Mouse (Mus musculus) heart, adult 2 months (tissue): ENCODE results near the gene Rps6ka1. TPM values are rescaled to one million over a fixed set of nuclear protein-coding genes. Genes with fewer than 3 reads are reported as not detected.

Experiments
- DNase-seq, 2 experiments: peaks; one replicate each; pipeline ENCODE4 v3.0.0; 2021
- H3K27ac ChIP-seq: fragments of 200-600 bp; 2 replicates; pipeline ENCODE4 v1.8.1; 2022
- H3K27me3 ChIP-seq: fragments of 200-500 bp; 2 replicates; pipeline ENCODE4 v1.6.1; 2012; ENCODE audit warnings: mild to moderate bottlenecking, low read length, inconsistent platforms, mixed read lengths; ENCODE audit not compliant: control insufficient read depth, insufficient read depth
- H3K36me3 ChIP-seq: fragments of 200-500 bp; 2 replicates; pipeline ENCODE4 v1.6.1; 2012; ENCODE audit warnings: low read length, inconsistent platforms; ENCODE audit not compliant: control insufficient read depth, insufficient read depth
- H3K4me1 ChIP-seq: fragments of 200-500 bp; 2 replicates; pipeline ENCODE4 v1.6.1; 2011; ENCODE audit warnings: low read length; ENCODE audit not compliant: control insufficient read depth, insufficient read depth
- H3K4me3 ChIP-seq: fragments of 200-600 bp; 2 replicates; pipeline ENCODE4 v1.8.1; 2022
- H3K79me2 ChIP-seq: fragments of 200-500 bp; replicated peaks from 2 replicates; pipeline ENCODE4 v1.6.1; 2012; ENCODE audit warnings: mild to moderate bottlenecking, inconsistent platforms, low read length, moderate library complexity, mixed read lengths; ENCODE audit not compliant: control insufficient read depth, insufficient read depth
- H3K9ac ChIP-seq: fragments of 200-500 bp; 2 replicates; pipeline ENCODE4 v1.6.1; 2012; ENCODE audit warnings: low read depth, mild to moderate bottlenecking, control low read depth, inconsistent platforms, low read length, mixed read lengths
- CTCF ChIP-seq: fragments of 200-600 bp; IDR thresholded peaks from 2 replicates; pipeline ENCODE4 v1.8.1; 2022; ENCODE audit warnings: antibody characterized with exemption, mild to moderate bottlenecking, moderate library complexity
- EP300 ChIP-seq: fragments of 200-500 bp; IDR thresholded peaks from 2 replicates; pipeline ENCODE4 v1.6.1; 2011; ENCODE audit warnings: low read depth, low read length, control low read depth; ENCODE audit not compliant: insufficient read depth
- POLR2A ChIP-seq: fragments of 200-500 bp; IDR thresholded peaks from 2 replicates; pipeline ENCODE4 v1.6.1; 2011; ENCODE audit warnings: mild to moderate bottlenecking, low read depth, low read length, control low read depth; ENCODE audit not compliant: insufficient read depth
- WGBS: fragments of 180-500 bp; shearing (Covaris S2); methylation state at CpG from one replicate; pipeline ENCODE4 v1.1.7; 2018; 5-methylcytosine and 5-hydroxymethylcytosine counted together
- intact Hi-C: fragments of 180-260 bp; cut with DNase I; formaldehyde crosslinking; loops from one replicate; pipeline ENCODE4 v1.15.1; 2025
- polyA plus RNA-seq: library from polyadenylated mRNA; depleted of rRNA; stranded (reverse); fragments of >200 nt; gene quantifications from 2 replicates; pipeline ENCODE4 v1.2.3, GENCODE M21; 2012
- total RNA-seq, 2 experiments: library from RNA; stranded (reverse); gene quantifications; 2 replicates each; pipeline ENCODE4 v1.2.3; 2021

Rps6ka1 gene
- total and polyA plus RNA-seq, 3 experiments, result 4.4 to 7.1 (median 4.8) TPM

- no peak for DNase-seq
- Histone ChIP-seq H3K4me3 (no peak overlapping the region), H3K4me1 (no peaks in the 10 kb centered on the region), H3K27me3 (no peaks in the 10 kb centered on the region), H3K27ac (no peak overlapping the region), H3K79me2 (no peaks in the 10 kb centered on the region), H3K9ac (no peak overlapping the region), H3K36me3 (no peaks in the 10 kb centered on the region)
- TF ChIP-seq CTCF (no peak), POLR2A (no peak), EP300 (no peak)
- WGBS, result 82% methylated on average over 1 of the region's 1 CpGs
- intact Hi-C loops, result no loop called here
Observed at GRCm38 (mm10) chr4:133896984-133897383, 9.4 kb upstream of the Rps6ka1 start.

GRCm38 (mm10) chr4:133896002-133896401 lies 8.4 kb upstream of the Rps6ka1 start:
- no peaks in the 10 kb centered on the region for H3K36me3 ChIP-seq
- H3K4me1 ChIP-seq, result no peaks in the 10 kb centered on the region
- intact Hi-C loops, result no loop called here
- H3K9ac ChIP-seq, result no peak overlapping the region
- H3K27me3 ChIP-seq, result no peaks in the 10 kb centered on the region
- no peaks in the 10 kb centered on the region for H3K79me2 ChIP-seq
- WGBS, result 93% methylated on average over 3 of the region's 3 CpGs
- H3K27ac ChIP-seq, result no peak overlapping the region
- no peak for DNase-seq
- no peak overlapping the region for H3K4me3 ChIP-seq
- TF ChIP-seq EP300, result no peak
- TF ChIP-seq POLR2A, result no peak
- TF ChIP-seq CTCF, result no peak

- Histone ChIP-seq H3K9ac (peak overlapping the region; percentile 88), H3K36me3 (no peaks in the 10 kb centered on the region), H3K4me1 (peaks cover 5% of the 10 kb centered on the region), H3K79me2 (no peaks in the 10 kb centered on the region), H3K27ac (peak overlapping the region; percentile 76), H3K27me3 (no peaks in the 10 kb centered on the region), H3K4me3 (peak overlapping the region; percentile 76)
- WGBS, result 1% methylated on average over 32 of the region's 32 CpGs
- peak; percentile 53 to 60 for DNase-seq
- intact Hi-C loops, result loop anchor here (2.0 kb wide), 1 partner anchor 24 kb away; no protein-coding TSS in a partner anchor
- TF ChIP-seq CTCF (no peak), POLR2A (no peak), EP300 (no peak)
Observed at GRCm38 (mm10) chr4:133887249-133887648, 348 bp downstream of the Rps6ka1 start.

- Histone ChIP-seq H3K9ac (peak overlapping the region; percentile 34; the same call in 1 of the 2 replicates), H3K36me3 (no peaks in the 10 kb centered on the region), H3K27me3 (no peaks in the 10 kb centered on the region), H3K4me1 (peaks cover 5% of the 10 kb centered on the region), H3K79me2 (no peaks in the 10 kb centered on the region), H3K27ac (peak overlapping the region; percentile 48), H3K4me3 (no peak overlapping the region)
- intact Hi-C loops, result loop anchor here (2.0 kb wide), 1 partner anchor 25 kb away; no protein-coding TSS in a partner anchor
- WGBS, result 45% methylated on average over 10 of the region's 10 CpGs
- TF ChIP-seq POLR2A (0 out of 2 replicates have a peak, but pooled peaks have one; percentile 26), EP300 (0 out of 2 replicates have a peak, but pooled peaks have one; percentile 16), CTCF (no peak)
- no peak for DNase-seq
Observed at GRCm38 (mm10) chr4:133885991-133886501, 1.6 kb downstream of the Rps6ka1 start.

- H3K27ac ChIP-seq, result peak overlapping the region; percentile 48; the same call in 1 of the 2 replicates
- no peaks in the 10 kb centered on the region for H3K27me3 ChIP-seq
- H3K36me3 ChIP-seq, result no peaks in the 10 kb centered on the region
- TF ChIP-seq CTCF (no peak), POLR2A (no peak)
- DNase-seq, result no peak
- H3K4me3 ChIP-seq, result no peak overlapping the region
- 92% methylated on average over 4 of the region's 4 CpGs for WGBS
- no peaks in the 10 kb centered on the region for H3K79me2 ChIP-seq
- peaks cover 5% of the 10 kb centered on the region for H3K4me1 ChIP-seq
- intact Hi-C loops, result no loop called here
- H3K9ac ChIP-seq, result no peak overlapping the region
Observed at GRCm38 (mm10) chr4:133885331-133885730, 2.3 kb downstream of the Rps6ka1 start.

- WGBS, result 61% methylated on average over 3 of the region's 3 CpGs
- DNase-seq, result no peak
- H3K79me2 ChIP-seq, result no peaks in the 10 kb centered on the region
- intact Hi-C loops, result no loop called here
- H3K36me3 ChIP-seq, result no peaks in the 10 kb centered on the region
- TF ChIP-seq EP300, result no peak
- TF ChIP-seq POLR2A, result no peak
- TF ChIP-seq CTCF, result no peak
- H3K27ac ChIP-seq, result no peak overlapping the region
- H3K4me1 ChIP-seq, result peaks cover 5% of the 10 kb centered on the region
- no peaks in the 10 kb centered on the region for H3K27me3 ChIP-seq
- H3K9ac ChIP-seq, result no peak overlapping the region
- no peak overlapping the region for H3K4me3 ChIP-seq
Observed at GRCm38 (mm10) chr4:133884888-133885287, 2.7 kb downstream of the Rps6ka1 start.
